8 mouse cellular contexts compared by ENCODE assay signal in genomic region chr1:82189516-82189915, GRCm38 (mm10). TPM values are rescaled to one million over a fixed set of nuclear protein-coding genes. Genes with fewer than 3 reads are reported as not detected.
DNase-seq lines count a peak whose midpoint lies in the region; ATAC-seq and TF ChIP-seq lines count a peak whose summit lies in the region.
"Had no signal": no experiment of that assay in that cellular context is flagged by ENCODE, and none has a peak within 500 bp of the region (broad histone marks: within the 10 kb centered on the region; RNA-seq: fewer than 3 reads in every experiment).

No protein-coding gene starts in this region.

- no peaks in the 10 kb centered on the region for H3K27me3 ChIP-seq in midbrain, postnatal 0 days (ENCODE audit: insufficient read depth, low read length)
- H3K27me3 ChIP-seq in midbrain, embryonic 16.5 days (ENCODE audit: control insufficient read depth, insufficient read depth, low read depth, low read length), result no peaks in the 10 kb centered on the region
- H3K27me3 ChIP-seq: limb, embryonic 12.5 days had no signal

- no peaks in the 10 kb centered on the region for H3K9me3 ChIP-seq in midbrain, postnatal 0 days (ENCODE audit: low read length)
- no peaks in the 10 kb centered on the region for H3K9me3 ChIP-seq in midbrain, embryonic 16.5 days (replicated peaks; ENCODE audit: control insufficient read depth, low read length, poor library complexity, severe bottlenecking)
- H3K9me3 ChIP-seq: limb, embryonic 12.5 days had no signal

- peak; percentile 58 for DNase-seq in midbrain, postnatal 0 days (ENCODE audit: low spot score)
- peak; percentile 33 for DNase-seq in forelimb bud, embryonic 11.5 days (ENCODE audit: low read depth, low spot score)
- DNase-seq in kidney, postnatal 25 days, result peak; percentile 20 to 63
- peak; percentile 63 for DNase-seq in lung, postnatal 14 days
- DNase-seq in testis, postnatal 14 days (ENCODE audit: low spot score), result peak; percentile 70

- no peak overlapping the region for H3K9ac ChIP-seq in midbrain, postnatal 0 days (replicated peaks; ENCODE audit: low read length, poor library complexity, severe bottlenecking)
- no peak overlapping the region for H3K9ac ChIP-seq in midbrain, embryonic 16.5 days (ENCODE audit: low read depth, low read length)
- H3K9ac ChIP-seq: limb, embryonic 12.5 days had no signal

- H3K4me1 ChIP-seq in midbrain, postnatal 0 days (ENCODE audit: insufficient read depth, low read length), result no peaks in the 10 kb centered on the region
- no peaks in the 10 kb centered on the region for H3K4me1 ChIP-seq in midbrain, embryonic 16.5 days (ENCODE audit: control insufficient read depth, insufficient read depth, low read length)

- H3K36me3 ChIP-seq in midbrain, postnatal 0 days (ENCODE audit: insufficient read depth, low read length), result no peaks in the 10 kb centered on the region
- no peaks in the 10 kb centered on the region for H3K36me3 ChIP-seq in midbrain, embryonic 16.5 days (ENCODE audit: control insufficient read depth, insufficient read depth, low read length)
- H3K36me3 ChIP-seq: limb, embryonic 12.5 days had no signal

- no peak overlapping the region for H3K4me3 ChIP-seq in midbrain, postnatal 0 days (ENCODE audit: low read depth, low read length)
- no peak overlapping the region for H3K4me3 ChIP-seq in midbrain, embryonic 16.5 days (ENCODE audit: low read depth, low read length)
- H3K4me3 ChIP-seq: limb, embryonic 12.5 days had no signal

- H3K4me2 ChIP-seq in midbrain, postnatal 0 days (ENCODE audit: low read depth, low read length, poor library complexity, severe bottlenecking), result no peak overlapping the region
- no peak overlapping the region for H3K4me2 ChIP-seq in midbrain, embryonic 16.5 days (ENCODE audit: low read length)
- H3K4me2 ChIP-seq: limb, embryonic 12.5 days had no signal

- 0 out of 2 replicates have a peak, but pooled peaks have one; percentile 38 for ATAC-seq in midbrain, postnatal 0 days (ENCODE audit: low FRiP score)
- ATAC-seq in midbrain, embryonic 16.5 days, result no peak
- no peak for ATAC-seq in cerebellum, adult (ENCODE audit: insufficient number of reproducible peaks, low FRiP score, low TSS enrichment)

- 65% methylated on average over 3 of the region's 3 CpGs for WGBS in midbrain, postnatal 0 days
- WGBS in midbrain, embryonic 16.5 days, result 63% methylated on average over 3 of the region's 3 CpGs

- TF ChIP-seq CTCF in midbrain, postnatal 0 days (IDR thresholded peaks at IDR 0.05), result no peak

- no peak overlapping the region for H3K27ac ChIP-seq in midbrain, postnatal 0 days (ENCODE audit: low read depth, low read length)
- H3K27ac ChIP-seq in midbrain, embryonic 16.5 days (ENCODE audit: low read length), result no peak overlapping the region
- H3K27ac ChIP-seq: limb, embryonic 12.5 days had no signal

RNA-seq across cellular contexts. Expression of gene Gm9747, which starts 43.4 kb away (rescaled TPM):
- total RNA-seq in midbrain, postnatal 0 days (2014; rRNA removed), result not detected in 2 replicates
- 16.3 and 16.8 TPM in 2 replicates for polyA plus RNA-seq in midbrain, postnatal 0 days (2015; fragmentation: Nextera tagmentation; extraction: Ambion mirVana)
- polyA plus RNA-seq in midbrain, embryonic 16.5 days (2015; fragmentation: Nextera tagmentation; extraction: Ambion mirVana), result 24.8 and 26.0 TPM in 2 replicates
